Mouse (Mus musculus): ENCODE data around the gene Slc4a4.

Slc4a4 gene

DNA sequence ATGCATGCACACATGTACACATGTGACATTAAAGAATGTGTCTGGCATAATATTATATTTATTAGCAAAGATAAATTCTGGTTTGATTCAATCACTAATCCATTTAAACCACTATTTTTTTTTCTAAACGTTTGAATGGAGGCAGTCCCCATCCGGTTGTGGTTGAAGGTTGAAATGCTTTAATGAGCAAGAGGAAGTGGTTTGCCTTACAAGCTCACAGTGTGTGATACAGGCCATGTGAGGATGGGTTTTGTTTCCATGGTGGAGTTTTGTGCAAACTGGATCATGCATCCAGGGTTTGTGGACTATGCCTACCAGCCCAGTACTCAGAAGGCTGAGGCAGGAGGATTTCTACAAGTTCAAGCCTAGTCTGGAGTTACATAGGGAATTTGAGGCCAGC lies 311.9 kb downstream of the Slc4a4 start:
- no peak for DNase-seq

DNA sequence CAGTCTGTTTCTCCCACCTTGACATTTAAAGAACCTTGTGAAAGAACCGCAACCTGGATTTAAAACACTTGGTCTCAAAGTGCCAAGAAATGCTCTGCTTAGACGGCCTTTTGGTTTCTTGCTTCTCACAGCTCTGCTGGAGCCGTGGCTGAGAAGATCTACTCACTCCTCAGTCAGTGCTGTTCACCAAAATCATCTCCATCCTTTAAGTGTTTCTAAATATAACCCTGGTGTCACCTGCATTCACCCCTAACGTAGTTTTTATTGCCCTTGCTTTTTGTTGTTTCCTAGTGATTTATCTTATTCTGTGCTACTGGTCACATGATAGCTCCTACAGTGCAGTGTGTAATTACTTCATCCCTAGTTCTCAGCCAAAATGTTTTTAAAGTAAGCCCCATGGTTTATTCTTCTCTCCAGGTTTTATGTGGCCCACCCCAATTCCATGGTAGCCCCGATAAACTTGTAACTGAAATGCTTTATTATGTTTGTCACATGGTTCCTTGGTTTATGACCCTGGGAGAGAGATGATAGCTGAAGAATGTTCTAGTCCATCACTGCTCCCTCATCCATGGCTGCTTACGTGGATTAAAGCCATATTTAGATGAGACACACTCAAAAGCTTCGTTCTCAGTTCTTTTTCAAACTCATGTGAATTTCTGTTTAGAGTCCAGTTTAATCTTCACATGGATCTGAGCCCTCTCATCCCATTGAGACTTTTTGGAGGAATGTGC lies 323.5 kb downstream of the Slc4a4 start:
- no peak for DNase-seq

DNA sequence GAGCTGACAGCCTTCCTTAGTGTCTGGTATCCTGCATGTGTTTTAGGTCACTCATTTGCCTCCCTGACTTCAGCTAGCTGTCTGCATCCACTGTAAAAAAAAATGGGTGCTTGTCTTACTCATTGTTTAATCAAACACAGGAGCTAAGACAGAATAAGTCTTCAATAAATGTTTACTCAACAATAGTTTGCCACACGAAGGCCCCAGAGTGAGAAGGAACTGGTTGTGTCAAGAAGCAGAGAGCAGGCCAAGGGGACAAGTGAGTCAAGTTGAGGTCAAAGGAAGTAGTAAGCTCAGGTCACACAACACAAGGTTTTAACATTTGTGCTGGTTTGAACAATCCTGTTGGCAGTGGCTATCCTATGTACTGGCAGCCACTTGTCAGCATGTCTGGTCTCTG lies 324.4 kb downstream of the Slc4a4 start:
- DNase-seq: no peak

DNA sequence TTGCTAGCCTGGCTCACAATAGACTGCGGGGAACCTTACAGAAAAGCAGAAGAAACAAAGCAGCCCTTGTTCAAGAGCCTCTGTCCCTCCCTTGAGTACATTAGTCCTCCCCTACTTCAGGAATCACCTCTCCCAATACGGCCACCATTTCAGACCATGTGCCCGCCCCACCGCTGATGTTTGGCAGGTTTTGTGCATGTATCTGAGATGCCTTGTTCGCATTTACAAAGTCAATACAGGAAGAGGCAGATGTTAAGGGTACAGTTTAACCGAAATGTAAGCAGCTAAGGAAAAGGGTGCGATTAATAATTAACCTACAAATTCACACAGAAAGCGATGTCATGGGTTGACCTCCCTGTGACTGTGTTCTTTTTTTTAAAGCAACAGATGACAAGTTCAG lies 331.6 kb downstream of the Slc4a4 start:
- no peak for DNase-seq

DNA sequence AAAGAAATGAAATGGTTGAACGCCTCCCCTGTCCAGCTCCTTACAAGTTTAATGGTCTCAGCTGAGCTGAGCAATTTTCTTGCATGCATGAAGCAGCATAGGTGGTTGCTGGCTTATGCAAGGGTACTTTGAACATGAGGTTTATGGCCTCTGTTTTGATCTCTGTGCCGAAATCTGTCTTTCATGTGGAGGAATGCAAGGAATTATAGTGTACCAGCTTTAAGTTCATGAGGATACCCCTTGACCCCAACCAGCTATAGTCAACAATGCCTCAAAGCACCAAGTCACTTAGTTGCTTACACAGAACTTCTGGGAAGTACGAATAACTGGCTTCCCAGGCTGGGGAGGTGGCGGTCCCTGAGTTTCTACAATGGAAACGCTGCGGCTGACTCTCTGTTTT lies 332.1 kb downstream of the Slc4a4 start:
- DNase-seq: no peak

DNA sequence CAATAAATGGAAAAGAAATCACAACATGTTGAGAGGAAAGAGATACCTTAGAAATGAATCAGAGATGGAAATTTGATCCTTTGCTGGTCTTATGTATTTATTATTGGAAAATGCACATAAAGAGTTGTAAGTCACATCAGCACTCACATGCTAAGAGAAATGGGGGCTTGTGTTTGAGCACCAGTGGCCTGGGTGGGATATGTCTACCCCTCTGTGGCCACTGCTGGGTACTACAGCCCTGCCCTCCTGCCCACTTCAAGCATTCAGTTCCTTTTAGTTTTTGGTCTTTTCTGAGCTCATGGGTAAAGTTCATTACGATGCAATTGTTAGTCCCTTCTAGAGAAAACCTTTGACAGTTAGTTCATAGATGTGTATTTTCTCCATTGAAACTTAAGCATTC lies 335.0 kb downstream of the Slc4a4 start:
- DNase-seq: peak; percentile 31

DNA sequence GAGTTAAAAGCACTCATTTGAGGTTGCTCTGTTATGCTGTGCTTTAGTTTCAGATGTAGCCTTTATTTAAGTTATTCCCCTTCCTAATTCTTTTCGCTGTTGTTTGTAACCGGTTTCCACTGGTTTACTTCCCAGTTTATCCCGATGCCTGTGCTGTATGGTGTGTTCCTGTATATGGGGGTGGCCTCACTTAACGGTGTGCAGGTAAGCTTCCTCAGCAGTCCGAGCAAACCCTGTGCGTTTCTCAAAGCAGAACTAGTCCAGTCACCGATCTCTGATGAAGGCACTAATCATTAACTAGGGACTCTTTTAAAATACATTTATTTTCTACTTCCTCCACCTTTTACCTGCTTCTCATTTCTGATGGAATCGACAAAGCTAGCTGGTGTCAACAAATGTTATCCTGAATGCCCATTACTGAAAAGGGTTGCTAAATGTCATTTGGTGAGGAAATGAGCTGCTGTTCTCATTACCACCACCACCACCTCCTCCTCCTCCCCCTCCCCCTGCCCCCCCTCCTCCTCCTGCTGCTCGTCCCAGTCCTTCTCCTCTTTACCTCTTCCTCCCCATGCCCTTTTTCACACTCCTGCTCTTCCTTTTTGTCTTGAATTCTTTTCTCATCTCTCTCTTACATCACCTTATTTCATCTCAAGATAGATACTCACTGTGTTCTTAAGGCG lies 336.6 kb downstream of the Slc4a4 start:
- DNase-seq: no peak

DNA sequence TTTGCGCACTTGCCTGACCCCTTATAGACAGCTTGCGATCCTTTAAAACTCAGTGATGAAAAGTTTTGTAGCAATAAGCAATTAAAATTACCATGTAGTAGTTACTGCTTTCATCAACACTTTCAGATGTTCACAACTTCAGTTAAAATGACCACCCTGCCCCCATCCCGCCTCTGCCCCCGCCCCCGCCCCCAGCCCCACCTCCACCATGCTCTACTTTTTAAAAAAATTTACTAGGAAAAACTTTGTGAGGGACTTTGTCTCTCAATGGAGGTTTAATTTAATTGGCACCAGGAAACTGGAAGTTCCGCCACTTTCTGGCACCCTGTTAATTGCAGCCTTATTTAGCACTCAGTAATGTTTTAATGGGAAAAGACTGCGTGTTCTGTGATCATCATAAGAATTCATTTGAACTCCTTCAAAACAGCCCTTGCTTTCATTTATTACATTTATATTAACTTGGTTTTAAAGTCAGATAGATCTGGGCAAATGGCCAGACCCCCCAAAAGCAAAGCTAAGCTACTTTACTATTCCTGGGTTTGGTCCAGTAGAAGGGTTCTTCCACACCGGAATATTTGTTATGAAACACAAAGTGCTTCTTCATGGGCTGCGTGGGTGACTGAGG lies 337.2 kb downstream of the Slc4a4 start:
- DNase-seq: peak; percentile 6

DNA sequence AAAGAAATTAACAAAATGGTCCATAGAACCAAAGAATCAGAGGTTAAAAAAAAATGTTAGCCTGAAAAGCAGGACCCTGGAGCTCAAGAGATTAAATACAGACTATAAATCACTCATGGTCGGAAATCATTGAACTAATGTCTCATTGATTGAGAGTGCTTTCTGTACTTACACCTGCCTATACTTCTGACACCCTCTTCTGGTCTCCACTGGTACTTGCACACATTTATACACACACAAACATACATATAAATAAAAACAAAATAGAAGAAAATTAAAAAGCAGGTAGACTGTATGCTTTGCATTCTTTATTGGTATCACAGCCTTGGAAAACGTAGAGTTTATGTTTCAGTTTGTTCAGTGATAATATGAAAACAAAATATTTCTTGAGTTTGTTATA lies 341.3 kb downstream of the Slc4a4 start:
- no peak for DNase-seq

DNA sequence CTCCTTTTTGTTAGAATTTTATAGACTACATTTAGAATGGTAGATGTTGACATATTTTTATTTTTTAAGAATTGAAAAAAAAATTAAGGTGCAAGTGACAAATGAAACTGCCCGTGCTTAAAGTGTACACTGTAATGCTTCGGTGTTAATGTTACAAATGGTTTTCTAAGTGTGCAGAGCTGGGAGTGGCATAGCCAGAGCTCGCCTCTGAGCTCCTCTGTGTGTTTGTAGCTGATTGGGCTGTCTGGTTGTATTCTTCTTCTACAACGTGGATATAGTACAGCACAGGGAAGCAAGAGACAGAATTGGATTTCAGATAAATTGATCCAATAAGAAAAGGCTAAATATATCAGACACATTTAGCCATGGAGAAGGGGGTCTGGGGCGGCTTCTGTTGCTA lies 343.0 kb downstream of the Slc4a4 start:
- DNase-seq: no peak

DNA sequence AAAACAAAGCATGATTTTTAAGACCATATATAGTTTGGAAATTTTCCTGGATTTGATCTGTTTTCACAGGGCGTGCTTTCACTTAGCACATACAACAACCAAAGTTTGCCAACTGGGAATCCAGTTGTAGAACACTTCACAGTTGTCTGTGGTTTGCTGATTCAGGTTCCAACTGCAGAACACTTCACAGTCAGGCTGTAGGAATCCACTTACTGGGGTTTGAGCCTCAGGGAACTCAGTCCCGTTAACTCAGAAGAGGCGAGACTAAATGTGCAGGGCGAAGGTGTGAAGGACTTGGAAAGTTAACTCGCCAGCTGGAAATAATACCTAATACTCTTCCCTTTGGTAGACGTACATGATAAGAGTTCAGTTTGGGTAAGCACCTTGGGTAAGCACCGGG lies 345.7 kb downstream of the Slc4a4 start:
- no peak for DNase-seq

DNA sequence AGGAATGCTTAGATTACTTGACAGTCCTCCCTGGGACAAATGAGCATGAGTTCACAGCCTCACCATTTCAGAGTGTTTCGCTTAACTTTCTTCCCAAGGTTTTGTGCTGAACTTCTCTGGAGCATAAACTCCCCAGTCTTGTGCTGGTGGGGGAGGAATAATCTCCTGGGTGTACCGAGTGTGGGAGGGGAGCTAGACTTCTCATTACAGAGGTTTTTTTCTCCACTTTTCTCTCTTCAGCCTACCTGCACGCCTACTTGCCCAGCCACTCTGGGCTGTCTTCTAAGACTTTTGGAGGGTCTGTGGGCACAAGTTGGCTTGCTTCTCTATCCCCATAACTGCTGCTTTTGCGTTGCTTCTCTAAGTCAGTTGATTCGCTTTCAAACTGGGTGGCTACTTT lies 365.2 kb downstream of the Slc4a4 start:
- DNase-seq: no peak

DNA sequence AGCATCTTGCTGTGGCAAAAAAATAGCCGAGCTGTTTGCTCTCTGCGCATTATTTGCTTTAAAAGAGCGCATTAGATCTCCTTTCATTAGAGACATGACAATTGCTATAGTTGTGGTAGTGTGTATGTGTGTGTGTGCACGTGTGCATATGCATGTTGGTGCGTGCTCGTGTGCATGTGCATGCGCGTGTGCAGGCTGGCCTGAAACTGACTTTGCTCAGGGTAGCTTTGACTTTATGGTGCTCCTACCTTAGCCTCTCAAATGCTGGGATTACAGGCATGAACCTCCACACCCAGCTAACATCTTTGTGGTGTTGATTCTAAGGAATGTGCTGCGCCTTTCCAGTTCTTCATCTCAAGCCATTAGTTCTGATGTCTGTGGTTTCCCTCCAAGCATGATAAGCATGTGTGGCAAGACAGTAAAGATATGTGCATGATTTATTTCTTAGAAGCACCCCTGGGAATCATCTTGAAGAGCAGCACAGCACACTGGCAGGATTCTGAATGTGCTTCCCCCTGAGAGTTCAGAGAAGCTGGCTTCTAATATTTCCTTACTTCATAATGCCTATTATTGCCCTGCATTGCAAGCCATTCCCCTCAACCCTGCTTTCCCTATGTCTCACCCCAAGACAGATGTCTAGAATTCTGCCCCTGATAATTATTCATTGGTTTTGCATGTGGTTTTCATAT lies 373.3 kb downstream of the Slc4a4 start:
- no peak for DNase-seq

DNA sequence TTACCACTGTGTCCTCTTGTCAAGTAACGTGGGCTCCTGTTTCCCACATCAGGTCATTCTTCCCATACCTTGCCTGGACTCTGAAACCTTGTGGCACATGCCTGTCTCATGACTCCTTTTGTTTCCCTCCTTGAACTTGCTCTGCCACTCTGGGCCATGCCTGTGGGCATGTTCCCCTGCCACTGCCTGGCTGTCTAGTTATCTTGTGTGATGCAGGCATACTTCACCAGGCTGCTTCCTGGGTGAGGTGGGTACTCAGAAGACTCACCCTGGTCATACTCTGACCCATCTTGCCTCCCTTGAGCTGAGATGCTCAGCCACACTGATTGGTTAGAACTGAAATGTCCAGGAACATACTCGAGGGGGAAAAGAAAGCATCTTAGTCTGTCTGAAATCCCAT lies 390.4 kb downstream of the Slc4a4 start:
- DNase-seq: no peak

DNA sequence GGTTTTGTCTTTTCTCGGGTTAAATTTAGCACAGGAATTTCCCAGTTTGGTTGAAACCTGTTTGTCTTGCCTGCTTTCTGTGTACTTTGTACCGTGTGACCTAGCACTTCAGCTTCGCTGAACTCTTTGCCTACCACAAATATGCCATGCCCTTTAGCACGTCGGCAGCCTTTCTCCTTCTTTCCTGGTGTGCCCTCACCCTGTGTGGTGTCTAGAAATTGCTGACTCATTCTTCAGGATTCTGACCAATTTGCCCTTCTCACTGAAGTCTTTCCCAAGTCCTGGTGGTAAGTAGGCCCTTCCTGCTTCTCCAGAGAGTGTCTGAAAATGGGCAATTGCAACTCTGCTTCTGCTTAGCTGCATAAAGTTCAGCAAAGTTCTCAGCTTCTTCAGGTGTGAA lies 391.0 kb downstream of the Slc4a4 start:
- DNase-seq: no peak

DNA sequence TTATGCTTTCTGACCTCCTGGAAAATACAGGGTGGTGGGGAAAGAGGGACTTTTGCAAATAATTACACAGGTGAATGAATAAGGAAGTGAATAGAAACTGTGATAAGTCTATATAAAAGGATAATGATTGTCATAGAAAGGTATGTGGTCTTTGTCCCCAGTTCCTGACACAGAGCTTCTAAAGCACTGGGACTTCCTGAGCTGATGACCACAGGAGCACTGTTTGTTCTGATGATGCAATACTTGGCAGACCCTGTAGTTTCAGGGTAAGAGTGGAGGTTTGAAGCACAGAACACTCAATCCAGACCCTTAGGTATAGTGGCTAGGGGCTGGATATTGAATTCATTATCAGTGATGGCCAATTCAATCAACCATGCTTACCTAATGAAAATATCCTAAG lies 391.7 kb downstream of the Slc4a4 start:
- no peak for DNase-seq

DNA sequence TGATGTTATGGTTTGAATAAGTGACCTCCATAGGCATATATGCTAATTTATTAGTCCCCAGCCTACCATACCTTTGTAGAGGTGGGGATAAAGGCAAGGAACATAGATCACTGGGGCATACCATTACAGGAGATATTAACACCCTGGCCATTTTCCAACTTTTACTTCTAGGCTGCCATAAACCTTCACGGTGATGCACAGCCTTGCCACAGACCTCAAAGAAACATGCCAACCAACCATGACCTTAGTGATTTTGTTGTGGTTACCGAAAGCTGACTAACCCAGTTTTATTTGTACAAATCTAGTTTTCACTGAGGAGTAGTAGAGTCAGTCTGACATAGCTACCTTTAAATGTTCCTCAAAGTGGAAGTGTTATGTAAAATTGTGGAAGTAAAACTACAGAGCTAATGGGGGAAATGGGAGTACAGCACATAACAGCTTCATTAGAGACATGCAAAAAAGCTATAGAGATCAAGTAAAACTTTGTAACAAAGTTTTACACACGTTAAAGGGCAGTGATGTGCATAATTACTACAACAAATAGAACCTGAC lies 393.8 kb downstream of the Slc4a4 start:
- DNase-seq: no peak

All from right cerebral cortex, postnatal 4 days (tissue).